Mouse (Mus musculus) stomach, postnatal 0 days (tissue): ENCODE results near the gene Ext2.

Experiments used
- CTCF ChIP-seq: IDR thresholded peaks from 2 replicates; pipeline ENCODE4 v1.5.1; 2016; ENCODE audit warnings: antibody characterized with exemption, low read depth, mild to moderate bottlenecking, moderate library complexity
- EP300 ChIP-seq: optimal IDR thresholded peaks from 2 replicates; pipeline ENCODE3; 2016; ENCODE audit warnings: antibody characterized with exemption

DNA sequence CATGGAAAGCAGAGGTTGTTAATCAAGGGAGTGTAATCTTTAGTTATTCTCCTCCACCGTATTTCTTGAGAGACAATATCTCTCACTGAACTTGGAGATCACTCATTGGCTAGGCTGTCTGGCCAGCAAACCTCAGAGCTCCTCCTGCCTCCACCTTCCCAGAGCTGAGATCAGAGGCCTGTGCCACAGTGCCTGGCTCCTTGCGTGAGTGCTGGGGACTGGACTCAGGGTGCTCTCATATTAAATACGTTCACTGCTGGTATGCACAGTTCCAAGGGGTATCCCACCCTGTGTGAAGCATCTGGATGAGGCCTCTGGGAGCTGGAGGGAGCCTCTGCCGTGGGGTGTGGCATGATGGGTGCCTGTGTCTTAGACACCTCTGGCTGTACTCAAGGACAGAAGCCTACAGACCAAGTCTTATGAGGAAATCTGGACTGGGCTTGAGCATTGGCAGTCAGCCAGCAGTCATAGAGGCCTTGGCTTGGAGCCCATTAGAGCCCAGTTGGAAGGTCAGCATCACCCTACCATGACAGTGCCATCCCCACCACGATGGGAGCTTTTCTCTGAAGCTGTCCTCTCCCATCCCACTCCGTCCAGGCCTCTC, 162.6 kb downstream of the Ext2 start:
- TF ChIP-seq CTCF (no peak), EP300 (no peak)
